ENCODE assay signal across 17 mouse cellular contexts in genomic region chr8:114548360-114548759, GRCm38 (mm10).
"Had no signal": no experiment of that assay in that cellular context is flagged by ENCODE, and none has a peak within 500 bp of the region (broad histone marks: within the 10 kb centered on the region; RNA-seq: fewer than 3 reads in every experiment).

No protein-coding gene starts in this region.

- H3K4me3 ChIP-seq: limb, embryonic 12.5 days; midbrain, embryonic 10.5 days; midbrain, embryonic 15.5 days; neural tube, embryonic 13.5 days had no signal

- ATAC-seq: inflammation-experienced regulatory T-cells, adult 6 months; midbrain, embryonic 15.5 days had no signal

- H3K9me3 ChIP-seq: limb, embryonic 12.5 days; midbrain, embryonic 10.5 days; midbrain, embryonic 15.5 days; neural tube, embryonic 13.5 days had no signal

- H3K27me3 ChIP-seq: neural tube, embryonic 13.5 days had no signal

- H3K4me2 ChIP-seq: limb, embryonic 12.5 days; midbrain, embryonic 15.5 days; neural tube, embryonic 13.5 days had no signal

- DNase-seq: kidney, adult 8-10 months; kidney, postnatal 25 days; layer of hippocampus, adult 9-11 months; layer of hippocampus, postnatal 36 days; lung, adult 18-20 months; lung, postnatal 36 days; retina, postnatal 1 day; right cerebral cortex, postnatal 4 days; spleen, adult 18-20 months; thymus, adult 18-20 months; thymus, postnatal 14 days had no signal

- H3K36me3 ChIP-seq: limb, embryonic 12.5 days; midbrain, embryonic 10.5 days; midbrain, embryonic 15.5 days; neural tube, embryonic 13.5 days had no signal

- H3K27ac ChIP-seq: limb, embryonic 12.5 days; liver, embryonic 14.5 days; midbrain, embryonic 10.5 days; midbrain, embryonic 15.5 days; neural tube, embryonic 13.5 days had no signal

- H3K4me1 ChIP-seq: midbrain, embryonic 10.5 days had no signal

- H3K9ac ChIP-seq: limb, embryonic 12.5 days; liver, embryonic 14.5 days; midbrain, embryonic 15.5 days; neural tube, embryonic 13.5 days had no signal
